Mouse (Mus musculus): Measurements from ENCODE around the gene Olfr491. TPM values are rescaled to one million over a fixed set of nuclear protein-coding genes. Genes with fewer than 3 reads are reported as not detected.

Gene Olfr491
- not detected for total RNA-seq (2021)
- long read RNA-seq, experiment 1, result 0 reads
- long read RNA-seq, experiment 2, result 0 reads

DNA sequence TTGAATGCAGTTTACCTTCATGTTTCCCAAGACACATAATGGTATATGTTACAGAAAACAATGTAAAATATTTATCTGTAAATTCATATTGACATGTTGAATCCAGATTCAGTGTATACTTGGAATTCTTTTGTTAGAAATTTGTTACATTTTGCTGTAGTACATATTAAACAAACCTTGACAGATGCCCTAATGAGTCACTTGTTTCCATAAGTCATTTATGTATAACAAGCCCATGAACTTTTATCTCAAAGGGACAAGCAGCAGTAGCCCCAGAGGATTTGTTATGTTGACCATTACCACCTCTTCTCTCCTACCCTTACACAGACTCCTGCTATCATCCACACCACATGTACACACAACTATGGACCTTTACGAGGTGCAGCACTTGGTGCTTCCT is at the start of gene Olfr491:
Gene Olfr491, plus strand, starts transcription at position 301 of the 400 bp plus-strand sequence.
- DNase-seq, result no peak
- intact Hi-C loops (cut with DNase I), result no loop called here

GRCm38 (mm10) chr7:108288834-108289233 is 24.4 kb upstream of the Olfr491 start, which contains the start of gene Olfr490:
Gene Olfr490 (minus strand): TSS chr7:108288934.
- intact Hi-C loops (cut with DNase I), result no loop called here

DNA sequence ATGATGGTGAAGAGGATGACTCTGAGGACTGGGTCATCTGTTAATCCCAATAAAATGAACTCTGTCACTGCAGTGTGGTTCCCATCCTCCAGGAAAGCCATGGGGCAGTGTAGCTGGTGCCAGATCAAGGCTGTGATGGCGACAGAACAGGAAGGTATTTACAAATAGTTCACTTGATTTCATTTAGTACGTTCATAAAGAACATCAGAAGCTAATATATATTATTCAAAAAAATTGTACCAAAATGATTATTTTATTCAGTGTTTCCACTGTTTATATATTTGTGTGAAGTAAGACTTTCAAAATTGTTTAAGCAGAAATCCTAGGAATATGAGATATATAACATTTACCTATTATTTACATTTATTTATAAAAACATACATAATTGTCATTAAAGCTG is 10.3 kb downstream of the Olfr491 start, which contains the start of gene Olfr492:
Gene Olfr492, minus strand, starts transcription at position 101 of the 400 bp plus-strand sequence.
- DNase-seq, result no peak
- intact Hi-C loops (cut with DNase I), result no loop called here

More at GRCm38 (mm10) chr7:108288834-108289233, 24.4 kb upstream of the Olfr491 start, which contains the start of gene Olfr490:
- no peak for DNase-seq

DNA sequence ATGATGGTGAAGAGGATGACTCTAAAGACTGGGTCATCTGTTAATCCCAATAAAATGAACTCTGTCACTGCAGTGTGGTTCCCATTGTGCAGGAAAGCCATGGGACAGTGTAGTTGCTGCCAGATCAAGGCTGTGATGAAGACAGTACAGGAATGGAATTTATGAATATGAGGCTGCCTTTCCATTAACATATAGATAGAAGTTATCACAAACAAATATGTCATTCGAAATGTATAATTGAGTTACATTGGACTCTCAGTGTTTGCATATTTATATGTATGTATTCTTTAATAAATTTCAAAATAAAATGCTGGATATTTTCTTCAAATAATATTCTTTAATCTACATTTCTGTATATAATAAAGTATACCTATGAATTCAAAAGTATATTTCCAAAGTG is 33.6 kb downstream of the Olfr491 start, which contains the start of gene Olfr493:
Gene Olfr493, minus strand, starts transcription at position 101 of the 400 bp plus-strand sequence.
- intact Hi-C loops (cut with DNase I), result no loop called here
- DNase-seq, result no peak

- no peak for DNase-seq
- intact Hi-C loops (cut with DNase I), result no loop called here
These were observed 51.8 kb downstream of the Olfr491 start, which contains the start of gene Olfr494 for GRCm38 (mm10) chr7:108365035-108365434. Gene Olfr494 (plus strand): TSS chr7:108365335.

Other genes starting within 250 kb of the Olfr491 start
- not detected for gene Olfr480, start 246.1 kb upstream of the Olfr491 start, total RNA-seq (2021)
- not detected for gene Olfr481, start 233.6 kb upstream of the Olfr491 start, total RNA-seq (2021)
- gene Olfr482, start 215.9 kb upstream of the Olfr491 start, total RNA-seq (2021), result under 1 TPM; 0.59 to 0.81 TPM
- gene Olfr483, start 212.6 kb upstream of the Olfr491 start, total RNA-seq (2021), result not detected
- not detected for gene Olfr484, start 186.0 kb upstream of the Olfr491 start, total RNA-seq (2021)
- not detected for gene Olfr485, start 153.6 kb upstream of the Olfr491 start, total RNA-seq (2021)
- gene Olfr486, start 140.7 kb upstream of the Olfr491 start, total RNA-seq (2021), result not detected
- not detected for gene Olfr487, start 98.8 kb upstream of the Olfr491 start, total RNA-seq (2021)
- gene Olfr488, start 55.1 kb upstream of the Olfr491 start, total RNA-seq (2021), result not detected
- not detected for gene Olfr490, start 24.5 kb upstream of the Olfr491 start, total RNA-seq (2021)
- not detected for gene Olfr492, start 10.2 kb downstream of the Olfr491 start, total RNA-seq (2021)
- not detected for gene Olfr493, start 33.5 kb downstream of the Olfr491 start, total RNA-seq (2021)
- not detected for gene Olfr494, start 51.9 kb downstream of the Olfr491 start, total RNA-seq (2021)
- gene Olfr495, start 79.7 kb downstream of the Olfr491 start, total RNA-seq (2021), result not detected
- gene Olfr497, start 107.0 kb downstream of the Olfr491 start, total RNA-seq (2021), result not detected
- not detected for gene Olfr498, start 151.9 kb downstream of the Olfr491 start, total RNA-seq (2021)
- gene Olfr502, start 211.6 kb downstream of the Olfr491 start, total RNA-seq (2021), result not detected
- gene Olfr503, start 231.1 kb downstream of the Olfr491 start, total RNA-seq (2021), result not detected

Measured in heart, postnatal 14 days (tissue).